Mouse (Mus musculus) ES-Bruce4 (cell line): ENCODE results near the gene Fbxw11. TPM values are rescaled to one million over a fixed set of nuclear protein-coding genes. Genes with fewer than 3 reads are reported as not detected.

Experiments used
- H3K27ac ChIP-seq: 2 replicates; pipeline ENCODE4 v1.5.1; 2012; ENCODE audit warnings: low read length, inconsistent platforms; ENCODE audit not compliant: insufficient read depth
- H3K27me3 ChIP-seq: 2 replicates; pipeline ENCODE4 v1.6.1; 2012; ENCODE audit warnings: mild to moderate bottlenecking, low read length, inconsistent platforms; ENCODE audit not compliant: control insufficient read depth, poor library complexity, insufficient read depth, severe bottlenecking
- H3K36me3 ChIP-seq: 2 replicates; pipeline ENCODE4 v1.6.1; 2012; ENCODE audit warnings: inconsistent platforms, mild to moderate bottlenecking, low read length, moderate library complexity; ENCODE audit not compliant: control insufficient read depth, poor library complexity, insufficient read depth, severe bottlenecking
- H3K4me1 ChIP-seq: one replicate; pipeline ENCODE4 v1.8.1; 2011; ENCODE audit warnings: low read length; ENCODE audit not compliant: control insufficient read depth, insufficient read depth
- H3K4me3 ChIP-seq: 2 replicates; pipeline ENCODE4 v1.5.1; 2011; ENCODE audit warnings: low read depth, mild to moderate bottlenecking, low read length
- H3K9ac ChIP-seq: 2 replicates; pipeline ENCODE4 v1.6.1; 2012; ENCODE audit warnings: low read depth, mild to moderate bottlenecking, inconsistent platforms; ENCODE audit not compliant: poor library complexity, severe bottlenecking
- H3K9me3 ChIP-seq: replicated peaks from 2 replicates; pipeline ENCODE4 v1.6.1; 2012; ENCODE audit warnings: mild to moderate bottlenecking, low read length, inconsistent platforms; ENCODE audit not compliant: control insufficient read depth, poor library complexity, insufficient read depth, severe bottlenecking
- CTCF ChIP-seq: IDR thresholded peaks from one replicate; pipeline ENCODE4 v1.8.1; 2011; ENCODE audit warnings: low read depth, low read length
- EP300 ChIP-seq: IDR thresholded peaks from 2 replicates; pipeline ENCODE4 v1.6.1; 2011; ENCODE audit warnings: low read depth, low read length; ENCODE audit not compliant: insufficient read depth
- POLR2A ChIP-seq: IDR thresholded peaks from one replicate; pipeline ENCODE4 v1.8.1; 2011; ENCODE audit warnings: low read length; ENCODE audit not compliant: insufficient read depth
- polyA plus RNA-seq: library from polyadenylated mRNA; stranded (reverse); fragments of >200 nt; gene quantifications from 2 replicates; pipeline ENCODE4 v1.2.4, GENCODE M21; 2011; ENCODE audit warnings: low read depth; ENCODE audit not compliant: missing spikeins, insufficient read depth, insufficient read length

Gene Fbxw11
- polyA plus RNA-seq, 1 experiment: 59.6 TPM

DNA sequence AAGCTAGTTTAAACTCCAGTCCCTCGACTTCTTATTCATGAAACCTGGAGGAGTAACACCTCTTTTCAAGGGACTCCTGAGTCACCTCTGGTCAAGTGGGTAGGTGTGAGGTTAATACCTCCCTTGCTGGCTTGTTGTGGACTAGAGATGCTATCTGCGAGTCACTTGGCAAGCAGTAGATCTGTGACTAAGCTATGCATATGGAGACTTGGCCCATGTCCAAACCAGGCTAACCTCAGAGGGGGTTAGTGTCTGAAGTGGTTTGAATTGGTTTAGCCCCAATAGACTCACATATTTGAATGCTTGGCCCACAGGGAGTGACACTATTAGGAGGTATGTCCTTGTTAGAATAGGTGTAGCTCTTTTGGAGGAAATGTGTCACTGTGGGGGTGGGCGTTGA is 120.2 kb downstream of the Fbxw11 start:
- H3K36me3 ChIP-seq: no peaks in the 10 kb centered on the region
- TF ChIP-seq POLR2A: no peak
- TF ChIP-seq CTCF: no peak
- TF ChIP-seq EP300: no peak

DNA sequence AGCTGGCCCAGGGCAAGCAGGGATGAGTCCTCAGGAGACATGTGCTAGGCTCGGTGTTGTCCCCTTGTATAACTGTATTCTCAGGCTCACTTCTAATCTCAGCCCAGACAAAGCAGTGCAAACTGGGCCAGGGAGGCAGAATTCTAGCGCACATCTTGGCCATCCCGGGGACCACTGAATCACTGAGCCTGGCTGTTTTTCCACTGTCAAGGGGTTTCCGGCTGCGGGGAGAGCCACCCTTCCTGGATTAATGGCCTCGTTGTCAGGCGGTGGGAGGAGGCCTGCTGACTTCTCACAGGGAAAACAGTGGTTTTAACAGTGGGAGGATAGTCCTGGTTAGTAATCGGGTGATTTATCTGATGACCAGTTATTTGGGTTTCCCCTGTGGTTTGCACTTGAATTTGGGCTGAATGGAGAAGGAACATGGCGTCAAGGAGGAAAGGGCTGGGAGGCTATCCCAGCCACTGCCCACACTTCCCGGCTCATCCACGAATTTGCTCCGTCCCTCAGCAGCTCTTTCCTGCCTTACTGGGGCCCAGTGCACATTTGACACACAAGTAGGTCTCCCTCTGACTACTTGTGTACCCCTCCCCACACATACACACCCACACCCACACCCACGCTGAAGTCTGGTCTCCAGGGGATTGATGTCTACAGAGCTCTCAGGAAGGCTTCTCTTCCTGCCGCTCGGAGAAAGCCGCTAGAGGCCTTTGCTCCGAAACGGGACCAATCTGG is 125.1 kb downstream of the Fbxw11 start:
- TF ChIP-seq EP300: no peak
- no peak for TF ChIP-seq POLR2A
- no peak for TF ChIP-seq CTCF
- Histone ChIP-seq H3K27me3 (no peaks in the 10 kb centered on the region), H3K4me3 (no peak overlapping the region), H3K4me1 (no peaks in the 10 kb centered on the region), H3K9ac (no peak overlapping the region), H3K9me3 (no peaks in the 10 kb centered on the region), H3K27ac (no peak overlapping the region), H3K36me3 (no peaks in the 10 kb centered on the region)

More for the DNA sequence above, 120.2 kb downstream of the Fbxw11 start:
- Histone ChIP-seq H3K4me3 (no peak overlapping the region), H3K9ac (no peak overlapping the region), H3K27me3 (no peaks in the 10 kb centered on the region), H3K9me3 (no peaks in the 10 kb centered on the region), H3K4me1 (no peaks in the 10 kb centered on the region), H3K27ac (no peak overlapping the region)

- Histone ChIP-seq H3K9ac (no peak overlapping the region), H3K27me3 (no peaks in the 10 kb centered on the region), H3K4me1 (no peaks in the 10 kb centered on the region), H3K4me3 (no peak overlapping the region), H3K36me3 (no peaks in the 10 kb centered on the region), H3K27ac (no peak overlapping the region), H3K9me3 (no peaks in the 10 kb centered on the region)
- TF ChIP-seq CTCF (peak; percentile 35), EP300 (no peak)
Measured at GRCm38 (mm10) chr11:32768642-32769343, 126.3 kb downstream of the Fbxw11 start.

DNA sequence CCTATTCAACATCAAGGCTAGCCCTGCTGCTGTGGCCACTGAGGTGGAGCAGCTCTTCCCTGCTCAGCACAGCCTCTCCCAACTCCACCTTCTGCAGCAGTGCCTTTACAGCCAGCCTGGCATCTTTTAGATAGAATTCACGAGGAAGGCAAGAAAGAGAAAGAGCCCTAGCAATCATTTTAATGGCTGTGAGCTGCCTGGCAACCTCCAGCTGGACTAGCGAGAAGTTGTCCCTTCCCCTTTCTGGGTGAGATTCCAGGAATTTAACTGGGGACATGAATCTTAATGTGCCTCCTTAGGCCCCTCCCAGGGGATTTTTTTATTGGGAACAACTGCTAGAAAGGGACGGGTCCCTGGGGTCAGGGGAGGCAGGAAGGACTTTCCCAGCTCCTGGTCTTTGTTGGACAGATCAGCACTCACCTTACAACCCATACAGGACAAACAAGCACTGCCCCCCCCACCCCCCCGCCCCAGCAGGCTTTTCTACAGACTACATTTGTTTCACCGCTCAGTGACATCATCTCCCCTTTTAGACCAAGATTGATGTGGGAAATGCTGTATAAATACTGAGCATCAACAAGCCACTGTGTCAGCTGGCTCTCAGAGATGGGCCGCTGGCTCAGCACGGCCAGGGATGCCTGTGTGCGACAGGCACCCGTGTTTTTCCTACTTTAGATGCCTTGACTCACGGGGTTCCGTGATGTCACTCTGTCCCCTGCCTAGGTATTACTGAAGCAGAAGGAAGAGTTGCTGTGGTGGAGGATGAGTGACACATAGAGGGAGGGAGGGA is 138.4 kb downstream of the Fbxw11 start:
- Histone ChIP-seq H3K4me3 (no peak overlapping the region), H3K27ac (no peak overlapping the region), H3K27me3 (no peaks in the 10 kb centered on the region), H3K36me3 (no peaks in the 10 kb centered on the region), H3K9ac (no peak overlapping the region), H3K4me1 (no peaks in the 10 kb centered on the region), H3K9me3 (no peaks in the 10 kb centered on the region)
- no peak for TF ChIP-seq EP300
- TF ChIP-seq CTCF: no peak
- no peak for TF ChIP-seq POLR2A

DNA sequence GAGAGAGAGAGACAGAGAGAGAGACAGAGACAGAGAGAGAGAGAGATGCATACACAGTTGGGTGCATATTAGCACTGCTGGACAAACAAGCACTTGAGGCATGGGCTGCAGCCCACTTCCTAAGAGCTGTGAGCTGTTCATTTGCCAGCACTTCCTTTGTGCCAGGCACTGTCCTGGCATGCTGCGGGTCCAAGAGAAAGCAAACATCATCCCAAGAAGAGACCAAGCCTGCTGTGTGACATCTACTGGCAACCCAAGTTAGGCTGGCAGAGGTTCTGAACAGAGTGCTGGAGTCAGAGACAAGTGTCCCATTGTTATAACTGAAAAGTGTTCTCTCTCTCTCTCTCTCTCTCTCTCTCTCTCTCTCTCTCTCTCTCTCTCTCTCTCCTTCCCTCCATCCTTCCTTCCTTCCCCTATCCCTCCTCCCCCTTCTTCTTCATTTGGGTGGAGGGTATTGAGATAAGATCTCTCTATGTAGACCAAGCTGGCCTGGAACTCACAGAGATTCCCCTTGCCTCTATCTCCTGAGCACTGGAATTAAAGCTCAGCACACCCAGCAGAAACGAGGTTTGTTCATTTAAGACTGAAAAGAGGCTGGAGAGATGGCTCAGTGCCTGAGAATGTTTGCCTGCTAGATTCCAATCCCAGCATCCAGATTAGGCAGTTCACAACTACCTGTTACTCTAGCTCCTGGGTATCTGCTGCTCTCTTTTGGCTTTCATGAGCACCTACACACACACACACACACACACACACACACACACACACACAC is 139.3 kb downstream of the Fbxw11 start:
- no peak overlapping the region for H3K4me3 ChIP-seq
- no peak overlapping the region for H3K27ac ChIP-seq
- no peaks in the 10 kb centered on the region for H3K27me3 ChIP-seq
- H3K4me1 ChIP-seq: no peaks in the 10 kb centered on the region
- no peak for TF ChIP-seq POLR2A
- no peak for TF ChIP-seq CTCF
- no peak for TF ChIP-seq EP300
- H3K9ac ChIP-seq: no peak overlapping the region
- no peaks in the 10 kb centered on the region for H3K36me3 ChIP-seq
- no peaks in the 10 kb centered on the region for H3K9me3 ChIP-seq
